Mouse (Mus musculus): Measurements from ENCODE around the gene Ifit1.

Ifit1 gene

GRCm38 (mm10) chr19:34656511-34657298, 16.0 kb downstream of the Ifit1 start:
- no peak for DNase-seq

DNA sequence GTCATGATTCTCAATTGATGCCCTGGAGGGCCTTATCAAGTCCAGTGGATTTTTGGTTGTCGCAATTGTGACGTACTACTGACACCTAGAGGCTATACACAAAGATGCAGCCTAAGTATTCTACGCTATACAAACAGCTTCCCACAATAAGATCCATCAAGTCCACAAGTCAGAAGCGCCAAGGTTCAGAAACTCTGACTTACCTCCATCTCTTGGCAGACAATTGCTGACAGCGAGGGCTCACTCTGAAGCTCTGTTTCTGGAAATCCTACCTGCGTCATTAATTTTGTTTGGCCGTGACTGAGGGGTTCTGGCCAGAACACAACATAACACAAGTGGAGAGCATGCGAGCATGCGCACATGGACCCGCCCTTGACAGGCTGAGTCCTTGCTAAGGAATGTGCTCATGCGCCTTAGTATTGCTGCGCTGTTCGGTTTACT, 21.4 kb downstream of the Ifit1 start:
- peak; percentile 74 to 83 for DNase-seq

DNA sequence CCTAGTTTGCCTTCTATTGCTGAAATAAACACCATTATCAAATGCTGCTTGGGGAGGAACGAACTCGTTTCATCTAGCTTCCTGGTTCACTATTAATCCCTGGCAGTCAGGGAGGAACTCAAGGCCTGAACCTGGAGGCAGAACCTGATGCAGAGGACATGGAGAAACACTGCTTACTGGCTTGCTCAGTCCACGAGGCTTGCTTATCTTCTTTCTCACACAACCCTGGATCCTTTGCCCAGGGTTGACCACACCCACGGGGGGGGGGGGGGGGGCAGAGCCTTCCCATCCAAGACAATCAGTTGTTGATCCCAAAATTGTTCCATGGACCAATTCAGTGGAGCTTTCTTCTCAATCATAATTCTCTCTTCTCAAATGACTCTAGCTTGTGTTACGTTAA, 22.1 kb downstream of the Ifit1 start:
- DNase-seq: no peak

DNA sequence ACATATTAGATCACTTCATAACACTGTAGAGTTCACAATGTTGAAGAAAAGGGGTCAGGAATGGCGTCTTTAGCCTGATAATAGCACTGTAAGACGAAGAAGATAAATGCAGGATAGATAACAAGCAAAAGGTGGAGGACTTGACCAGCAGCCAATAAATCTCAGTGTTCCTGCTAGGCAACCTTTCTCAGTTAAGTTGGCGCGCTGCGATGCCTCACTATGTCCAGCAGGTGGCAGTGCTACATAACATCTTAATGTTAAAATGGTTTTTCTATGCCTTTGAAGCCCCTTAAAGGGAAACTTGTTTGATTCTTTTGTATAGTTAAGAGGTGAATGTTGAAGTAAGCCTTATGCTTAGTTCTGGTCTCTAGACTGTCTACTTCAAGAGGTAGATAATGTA, 25.5 kb downstream of the Ifit1 start:
- peak; percentile 87 to 88 for DNase-seq

GRCm38 (mm10) chr19:34673476-34673875, 32.8 kb downstream of the Ifit1 start:
- peak; percentile 31 to 56 for DNase-seq

DNA sequence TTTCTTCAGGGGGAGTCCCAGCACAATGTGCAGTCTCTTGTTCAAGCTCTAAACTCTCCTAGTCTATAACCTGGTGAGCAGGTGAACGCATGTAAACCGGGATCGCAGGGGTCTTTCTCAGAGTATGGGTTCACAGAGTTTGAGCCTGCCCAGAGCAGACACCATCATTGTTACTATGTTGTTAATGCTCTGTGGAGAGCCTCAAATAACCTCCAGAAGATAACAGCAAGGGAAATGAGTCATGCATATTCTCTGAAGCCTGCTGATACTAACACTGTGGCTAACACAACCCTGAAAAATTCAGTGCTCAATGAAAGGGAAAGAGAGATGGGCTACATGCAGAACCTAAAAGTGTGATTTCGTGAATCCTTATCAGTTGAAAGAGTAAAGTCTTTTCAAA, 37.8 kb downstream of the Ifit1 start:
- no peak for DNase-seq

DNA sequence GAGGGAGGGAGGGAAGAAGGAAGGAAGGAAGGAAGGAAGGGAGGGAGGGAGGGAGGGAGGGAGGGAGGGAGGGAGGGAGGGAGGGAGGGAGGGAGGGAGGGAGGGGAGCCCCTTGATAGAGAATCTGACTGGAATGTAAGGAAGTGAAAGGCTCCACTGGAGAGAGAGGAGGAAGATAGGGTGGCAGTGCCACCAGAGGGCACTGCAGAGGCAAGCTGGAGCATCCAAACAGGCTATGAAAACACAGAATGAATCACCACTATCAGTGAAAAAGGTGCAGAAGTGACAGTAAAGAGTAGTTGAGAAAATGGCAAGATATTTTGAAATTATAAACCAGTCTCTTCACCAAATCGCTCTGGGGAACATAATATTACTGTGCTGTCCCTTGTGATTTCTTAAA, 44.2 kb downstream of the Ifit1 start:
- DNase-seq: peak; percentile 74 to 83

DNA sequence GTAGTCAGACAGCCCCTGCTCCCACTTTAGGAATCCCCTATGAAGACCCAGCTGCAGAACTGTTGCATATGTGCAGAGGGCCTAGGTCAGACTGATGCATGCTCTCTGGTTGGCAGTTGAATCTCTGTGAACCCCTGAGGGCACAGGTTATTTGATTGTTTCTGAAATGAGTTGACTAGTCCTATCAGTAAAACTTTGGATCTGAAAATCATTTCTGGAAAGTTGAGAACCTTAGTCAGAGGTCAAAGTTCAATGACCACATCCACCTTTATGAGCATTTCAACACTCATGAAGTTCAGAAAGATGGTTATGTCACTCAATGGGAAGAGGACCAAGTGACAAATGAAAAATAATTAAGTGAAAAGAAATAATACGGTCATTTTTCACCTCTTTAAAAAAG, 44.9 kb downstream of the Ifit1 start:
- DNase-seq: no peak

GRCm38 (mm10) chr19:34691402-34691801, 50.7 kb downstream of the Ifit1 start:
- no peak for DNase-seq

GRCm38 (mm10) chr19:34696352-34696986, 55.8 kb downstream of the Ifit1 start:
- DNase-seq: no peak

DNA sequence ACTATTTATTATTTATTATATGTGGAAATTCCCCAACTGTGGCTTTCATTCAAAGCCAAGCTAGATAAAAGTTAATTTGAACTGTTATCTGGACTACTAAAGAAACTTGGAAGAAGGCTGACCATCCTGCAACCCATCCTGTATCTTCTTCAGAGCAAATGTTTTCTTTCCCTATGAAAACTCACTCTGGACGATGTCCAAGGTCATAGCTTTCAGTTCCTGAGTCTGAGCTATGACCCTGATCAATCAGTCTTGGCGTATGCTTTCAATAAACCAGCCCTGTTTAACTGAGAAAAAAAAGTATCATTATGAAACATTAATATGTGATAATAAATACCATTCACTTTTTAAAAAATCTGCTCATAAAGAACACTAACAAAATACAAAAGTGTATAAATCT, 56.8 kb downstream of the Ifit1 start:
- no peak for DNase-seq

DNA sequence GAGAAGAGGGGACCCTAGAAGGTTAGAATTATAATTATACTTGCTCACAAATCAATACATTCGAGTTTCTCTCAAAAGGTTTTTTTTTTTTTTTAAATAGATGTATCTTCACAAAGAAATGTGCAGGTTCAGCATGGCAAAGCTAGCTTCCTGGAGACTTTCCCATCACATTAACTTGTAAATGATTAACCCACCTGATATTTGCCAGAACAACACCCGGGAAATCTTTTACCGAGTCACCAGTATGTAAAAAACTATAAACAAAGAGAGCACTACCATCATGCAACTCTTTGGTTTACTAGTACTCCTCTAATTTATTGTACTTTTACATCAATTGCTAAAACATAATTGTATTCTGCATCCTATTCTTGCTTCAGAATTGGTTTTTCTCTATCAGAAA, 57.8 kb downstream of the Ifit1 start:
- no peak for DNase-seq

- DNase-seq: no peak
These were observed 58.2 kb downstream of the Ifit1 start for GRCm38 (mm10) chr19:34698852-34699251.

GRCm38 (mm10) chr19:34699300-34699699, 58.6 kb downstream of the Ifit1 start:
- DNase-seq: no peak

Data from kidney, postnatal 4 days (tissue).